Mouse (Mus musculus): Measurements from ENCODE around the gene Gm20683. TPM values are rescaled to one million over a fixed set of nuclear protein-coding genes. Genes with fewer than 3 reads are reported as not detected.

Gm20683 gene
- total and polyA plus RNA-seq, 3 experiments: 4.9 to 6.8 TPM; not detected in 1

DNA sequence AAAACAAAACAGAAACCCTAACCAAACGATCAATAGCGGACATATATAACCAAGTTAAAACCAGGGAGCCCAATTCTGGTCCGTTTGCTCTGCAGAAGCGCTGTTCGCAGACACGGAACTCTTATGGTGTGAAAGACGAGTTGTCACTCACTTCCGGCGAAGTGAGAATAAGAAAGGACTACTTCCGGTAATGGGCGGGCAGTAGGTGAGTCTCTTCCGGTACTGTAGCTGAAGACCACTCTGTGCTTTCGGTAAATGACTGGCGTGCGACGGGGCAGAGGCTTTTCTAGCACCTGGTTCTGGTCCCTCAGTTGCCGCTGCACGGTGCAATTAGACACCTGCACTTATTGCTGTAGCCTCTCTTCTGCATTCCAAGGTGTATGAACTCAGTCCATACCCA lies 18.1 kb downstream of the Gm20683 start, which contains the start of gene Wdr24 (continued):
- TF ChIP-seq CTCF (IDR thresholded peaks at IDR 0.05 in 2 of 3, conservative IDR thresholded peaks at IDR 0.05 in 1 of 3; ENCODE audit: control insufficient read depth in 1 of 3, insufficient read depth in 1 of 3, low read depth in 2 of 3, low read length in 3 of 3, poor library complexity in 1 of 3, severe bottlenecking in 1 of 3): no peak
- TF ChIP-seq TAL1 (IDR thresholded peaks at IDR 0.05; ENCODE audit: low read length): no peak
- TF ChIP-seq E2F4 (IDR thresholded peaks at IDR 0.05; ENCODE audit: borderline replicate concordance, low read depth, low read length): no peak
- no peak for TF ChIP-seq USF2 (IDR thresholded peaks at IDR 0.05; ENCODE audit: borderline replicate concordance in 1 of 2, insufficient read depth in 1 of 2, low read depth in 1 of 2, low read length in 2 of 2)
- TF ChIP-seq GABPA (IDR thresholded peaks at IDR 0.05; ENCODE audit: low read depth, low read length): no peak
- TF ChIP-seq MAFK (IDR thresholded peaks at IDR 0.05; ENCODE audit: borderline replicate concordance, low read depth, low read length): no peak
- TF ChIP-seq USF1 (IDR thresholded peaks at IDR 0.05; ENCODE audit: low read depth, low read length): no peak; the same call in 1 of the 2 replicates
- TF ChIP-seq HCFC1 (IDR thresholded peaks at IDR 0.05; ENCODE audit: low read depth, low read length): peak; percentile 96
- no peak for TF ChIP-seq ETS1 (IDR thresholded peaks at IDR 0.05; ENCODE audit: low read depth, low read length)
- TF ChIP-seq RCOR1 (IDR thresholded peaks at IDR 0.05; ENCODE audit: low read depth, low read length): no peak; the same call in 1 of the 2 replicates
- no peak for TF ChIP-seq MYB (IDR thresholded peaks at IDR 0.05; ENCODE audit: low read depth, low read length)
- no peak for TF ChIP-seq JUND (IDR thresholded peaks at IDR 0.05; ENCODE audit: low read depth, low read length)
- TF ChIP-seq RAD21 (IDR thresholded peaks at IDR 0.05; ENCODE audit: low read depth, low read length): no peak
- TF ChIP-seq SMC3 (IDR thresholded peaks at IDR 0.05; ENCODE audit: low read depth, low read length): no peak
- peak; percentile 76 for TF ChIP-seq POLR2AphosphoS2 (IDR thresholded peaks at IDR 0.05; ENCODE audit: low read length)

DNA sequence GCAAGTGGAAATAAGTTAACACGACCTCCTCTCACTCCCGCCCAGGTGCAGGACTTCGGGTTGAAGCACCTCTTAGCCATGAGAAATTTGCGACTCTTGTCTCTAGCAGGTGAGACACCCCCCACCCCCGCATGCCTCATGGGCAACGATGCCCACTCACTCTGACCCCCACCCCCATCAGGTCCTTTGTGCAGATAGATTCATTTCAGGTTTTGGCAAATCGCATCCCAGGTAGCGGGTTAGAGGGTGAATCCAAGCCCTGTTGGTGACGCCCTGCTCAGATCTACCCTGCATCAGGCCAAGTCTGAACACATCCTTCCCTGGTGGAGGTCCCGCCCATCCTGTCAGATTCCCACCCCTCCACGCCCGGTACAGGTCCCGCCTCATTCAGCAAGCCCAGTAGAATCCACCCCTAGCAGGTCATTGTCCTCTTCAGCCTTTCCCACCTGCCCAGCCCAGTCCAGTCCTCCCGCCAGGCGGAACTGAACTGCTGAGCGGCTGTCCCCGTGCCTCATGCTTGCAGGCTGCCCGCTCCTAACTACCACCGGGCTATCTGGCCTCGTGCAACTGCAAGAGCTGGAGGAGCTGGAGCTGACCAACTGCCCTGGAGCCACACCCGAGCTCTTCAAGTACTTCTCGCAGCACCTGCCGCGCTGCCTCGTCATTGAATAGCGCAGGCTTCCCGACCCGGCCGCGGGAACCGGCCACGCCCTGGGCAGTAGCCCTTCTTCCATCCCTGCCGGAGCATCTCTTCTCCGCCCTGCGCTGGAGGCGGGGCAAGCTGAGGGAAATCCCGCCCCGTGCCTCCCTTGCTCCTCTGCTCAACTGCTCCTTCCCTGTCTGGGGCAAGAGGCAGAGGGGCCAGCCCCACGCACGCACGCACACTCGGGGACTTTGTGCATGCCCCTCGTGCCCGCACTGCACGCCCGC lies 22.4 kb downstream of the Gm20683 start:
- DNase-seq (ENCODE audit: low read depth, low spot score): no peak
- Histone ChIP-seq H3K9me3 (replicated peaks; ENCODE audit: insufficient read depth, low read length) (no peaks in the 10 kb centered on the region), H3K4me1 (ENCODE audit: control insufficient read depth in 1 of 2, insufficient read depth in 2 of 2, low read length in 2 of 2) (peaks cover 0 to 4% of the 10 kb centered on the region in 2 experiments; a peak in 1 of 4 replicates), H3K36me3 (ENCODE audit: control insufficient read depth in 1 of 2, insufficient read depth in 2 of 2, low read length in 2 of 2) (peaks cover 0 to 4% of the 10 kb centered on the region in 2 experiments; a peak in 1 of 4 replicates), H3K79me2 (ENCODE audit: control insufficient read depth, insufficient read depth, low read length, poor library complexity) (peaks cover 6% of the 10 kb centered on the region), H3K9ac (ENCODE audit: control insufficient read depth, low read depth, low read length, poor library complexity, severe bottlenecking) (no peak overlapping the region), H3K4me3 (ENCODE audit: control insufficient read depth in 1 of 2, insufficient read depth in 1 of 2, low read depth in 2 of 2, low read length in 2 of 2) (no peak overlapping the region), H3K27ac (ENCODE audit: control insufficient read depth, low read depth, low read length) (no peak overlapping the region), H3K27me3 (ENCODE audit: control insufficient read depth in 1 of 2, insufficient read depth in 2 of 2, low read length in 2 of 2) (peaks cover 0 to 2% of the 10 kb centered on the region in 2 experiments; a peak in 2 of 4 replicates)
- TF ChIP-seq GABPA (IDR thresholded peaks at IDR 0.05; ENCODE audit: low read depth, low read length) (no peak), ELF1 (IDR thresholded peaks at IDR 0.05; ENCODE audit: low read depth, low read length) (no peak), GATA1 (IDR thresholded peaks at IDR 0.05; ENCODE audit: low read depth, low read length) (no peak), MAFK (IDR thresholded peaks at IDR 0.05; ENCODE audit: borderline replicate concordance, low read depth, low read length) (no peak)
